Mouse (Mus musculus) heart, embryonic 11.5 days (tissue): ENCODE results near the gene Ilkap. TPM values are rescaled to one million over a fixed set of nuclear protein-coding genes. Genes with fewer than 3 reads are reported as not detected.

Experiments
- ATAC-seq: fragments of 200-750 bp; cut with Nextera tagmentation; replicated peaks from 2 replicates; pipeline ENCODE4 v1.8.0; 2017; ENCODE audit warnings: moderate library complexity; ENCODE audit not compliant: insufficient number of reproducible peaks, low FRiP score, low TSS enrichment
- H3K27ac ChIP-seq: fragments of 300-500 bp; sonication (generic); 2 replicates; pipeline ENCODE4 v1.5.1; 2014; ENCODE audit warnings: mild to moderate bottlenecking, low read depth, low read length
- H3K27me3 ChIP-seq: fragments of 300-500 bp; sonication (generic); 2 replicates; pipeline ENCODE4 v1.6.1; 2014; ENCODE audit warnings: mild to moderate bottlenecking, low read length, mixed read lengths; ENCODE audit not compliant: control insufficient read depth, insufficient read depth
- H3K36me3 ChIP-seq: fragments of 300-500 bp; sonication (generic); 2 replicates; pipeline ENCODE4 v1.6.1; 2014; ENCODE audit warnings: mild to moderate bottlenecking, low read length, moderate library complexity, mixed read lengths; ENCODE audit not compliant: control insufficient read depth, insufficient read depth
- H3K4me1 ChIP-seq: fragments of 300-500 bp; sonication (generic); 2 replicates; pipeline ENCODE4 v1.6.1; 2014; ENCODE audit warnings: low read length; ENCODE audit not compliant: control insufficient read depth, insufficient read depth
- H3K4me2 ChIP-seq: fragments of 300-500 bp; sonication (generic); 2 replicates; pipeline ENCODE4 v1.6.1; 2014; ENCODE audit warnings: mild to moderate bottlenecking, moderate library complexity
- H3K4me3 ChIP-seq: fragments of 300-500 bp; sonication (generic); 2 replicates; pipeline ENCODE4 v1.5.1; 2014; ENCODE audit warnings: low read depth, low read length
- H3K9ac ChIP-seq: fragments of 300-500 bp; sonication (generic); 2 replicates; pipeline ENCODE4 v1.6.1; 2014; ENCODE audit warnings: mild to moderate bottlenecking, low read depth, low read length, moderate library complexity
- H3K9me3 ChIP-seq: fragments of 300-500 bp; sonication (generic); replicated peaks from 2 replicates; pipeline ENCODE4 v1.6.1; 2016; ENCODE audit warnings: low read length; ENCODE audit not compliant: control insufficient read depth
- WGBS: fragments of 180-500 bp; shearing (Covaris S2); extraction: QIAGEN DNeasy Blood & Tissue Kit; methylation state at CpG from one replicate; pipeline ENCODE4 v1.1.7; 2014; ENCODE audit not compliant: insufficient replicate concordance; 5-methylcytosine and 5-hydroxymethylcytosine counted together
- polyA plus RNA-seq: library from polyadenylated mRNA; unstranded; fragments of >200 nt; fragmentation: Nextera tagmentation; extraction: Ambion mirVana; gene quantifications from 2 replicates; pipeline ENCODE4 v1.2.1, GENCODE M21; 2014

The Ilkap gene
- polyA plus RNA-seq = 110 and 122 TPM in 2 replicates

DNA sequence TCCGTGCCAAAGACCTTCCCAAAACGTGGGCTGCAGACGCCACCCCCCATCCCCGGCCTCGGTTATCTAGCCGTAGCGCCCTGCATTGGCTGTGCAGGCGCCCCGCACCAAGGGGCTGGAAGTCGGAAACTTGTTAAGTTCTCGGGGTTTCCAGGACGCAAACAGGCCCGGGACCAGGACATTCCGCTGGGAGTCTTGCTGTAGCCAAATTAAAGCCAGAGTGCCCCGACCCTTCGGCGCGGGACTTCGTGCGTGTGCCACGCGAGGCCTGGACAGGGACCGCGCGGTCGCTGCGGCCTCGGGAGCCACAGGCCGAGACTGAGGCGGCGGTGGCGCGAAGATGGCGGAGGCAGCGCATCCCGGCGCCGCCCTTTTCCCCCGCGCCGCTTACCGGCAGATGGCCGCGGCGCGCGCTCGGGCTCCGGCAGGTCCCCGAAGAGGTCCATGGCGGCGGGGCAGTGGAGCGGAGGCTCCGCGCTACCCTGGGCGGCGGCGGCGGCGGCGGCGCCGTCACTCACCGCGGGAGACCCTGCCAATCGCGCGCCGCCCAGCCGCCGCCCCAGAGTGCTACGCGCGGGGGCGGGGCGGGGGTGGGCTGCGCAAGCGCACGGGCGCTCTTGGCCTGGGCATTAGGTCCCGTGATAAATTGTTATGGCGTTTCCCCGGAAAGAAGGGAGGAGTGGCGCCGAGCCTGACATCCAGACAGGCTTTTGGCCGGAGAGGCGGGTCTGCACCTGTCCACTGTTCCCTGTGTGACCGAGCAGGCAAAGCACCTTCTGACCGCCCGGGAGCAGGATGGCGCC, at the start of gene Ilkap:
TSS of gene Ilkap (minus strand) at position 556 of the 803 bp plus-strand sequence.
- ATAC-seq = peak; percentile 97
- Histone ChIP-seq H3K27me3 (peaks cover 4% of the 10 kb centered on the region), H3K36me3 (peaks cover 2% of the 10 kb centered on the region; the same call in 1 of the 2 replicates), H3K27ac (peak within 1 kb of the TSS; percentile 82), H3K4me2 (peak within 1 kb of the TSS; percentile 95), H3K4me1 (peaks cover 11% of the 10 kb centered on the region), H3K9me3 (no peaks in the 10 kb centered on the region), H3K9ac (peak within 1 kb of the TSS; percentile 95), H3K4me3 (peak within 1 kb of the TSS; percentile 93)
- WGBS = under 1% methylated on average over 80 of the region's 91 CpGs

DNA sequence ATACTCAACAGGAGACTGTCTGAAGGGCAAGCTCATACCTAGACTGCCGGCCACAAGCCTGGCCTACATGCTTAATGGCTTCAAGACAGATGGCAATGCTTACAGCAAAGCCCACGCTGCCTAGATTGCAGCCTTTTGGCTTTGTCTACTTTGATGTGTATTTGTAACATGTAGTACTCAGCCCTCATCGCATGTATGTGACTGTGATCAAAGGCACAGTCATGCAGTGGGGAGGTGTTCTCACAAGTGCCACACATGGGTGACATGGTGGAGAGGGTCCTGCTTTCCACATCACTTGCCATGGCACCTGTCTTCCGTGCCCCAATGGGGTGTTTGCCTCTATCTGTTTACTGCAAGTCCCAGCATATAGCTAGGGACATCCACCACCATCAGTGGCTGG, 47.9 kb upstream of the Ilkap start:
- 86% methylated on average over 4 of the region's 4 CpGs for WGBS
- H3K4me1 ChIP-seq = peaks cover 32% of the 10 kb centered on the region
- H3K27me3 ChIP-seq = no peaks in the 10 kb centered on the region
- H3K27ac ChIP-seq = no peak overlapping the region
- H3K4me3 ChIP-seq = no peak overlapping the region
- peaks cover 3% of the 10 kb centered on the region; the same call in 1 of the 2 replicates for H3K9me3 ChIP-seq
- no peak overlapping the region for H3K4me2 ChIP-seq
- ATAC-seq = no peak
- H3K9ac ChIP-seq = no peak overlapping the region
- peaks cover 9% of the 10 kb centered on the region for H3K36me3 ChIP-seq

DNA sequence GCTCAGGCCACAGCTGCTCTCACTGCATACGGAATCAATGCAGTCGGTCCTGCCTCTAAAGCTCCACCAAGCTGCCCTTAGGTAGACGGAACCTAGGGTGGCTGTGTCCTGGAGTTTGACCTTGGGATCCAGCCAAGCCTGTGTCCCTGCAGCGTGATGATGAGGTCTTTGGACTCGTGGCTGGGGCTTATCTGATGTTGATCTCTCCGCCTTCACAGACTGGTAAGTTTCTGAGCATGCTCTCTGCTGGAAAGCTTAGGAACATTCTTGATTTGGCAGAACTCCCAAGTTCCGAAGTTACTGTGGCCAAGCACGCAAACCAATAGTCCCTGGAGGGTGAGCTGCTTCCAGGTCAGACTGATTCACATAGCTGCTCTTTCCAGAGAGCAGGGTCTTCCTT, 47.4 kb upstream of the Ilkap start:
- Histone ChIP-seq H3K27me3 (no peaks in the 10 kb centered on the region), H3K4me1 (peaks cover 27% of the 10 kb centered on the region), H3K9ac (no peak overlapping the region), H3K4me2 (no peak overlapping the region), H3K9me3 (peaks cover 3% of the 10 kb centered on the region; the same call in 1 of the 2 replicates), H3K36me3 (peaks cover 9% of the 10 kb centered on the region), H3K27ac (no peak overlapping the region), H3K4me3 (no peak overlapping the region)
- no peak for ATAC-seq
- 68% methylated on average over 8 of the region's 8 CpGs for WGBS

DNA sequence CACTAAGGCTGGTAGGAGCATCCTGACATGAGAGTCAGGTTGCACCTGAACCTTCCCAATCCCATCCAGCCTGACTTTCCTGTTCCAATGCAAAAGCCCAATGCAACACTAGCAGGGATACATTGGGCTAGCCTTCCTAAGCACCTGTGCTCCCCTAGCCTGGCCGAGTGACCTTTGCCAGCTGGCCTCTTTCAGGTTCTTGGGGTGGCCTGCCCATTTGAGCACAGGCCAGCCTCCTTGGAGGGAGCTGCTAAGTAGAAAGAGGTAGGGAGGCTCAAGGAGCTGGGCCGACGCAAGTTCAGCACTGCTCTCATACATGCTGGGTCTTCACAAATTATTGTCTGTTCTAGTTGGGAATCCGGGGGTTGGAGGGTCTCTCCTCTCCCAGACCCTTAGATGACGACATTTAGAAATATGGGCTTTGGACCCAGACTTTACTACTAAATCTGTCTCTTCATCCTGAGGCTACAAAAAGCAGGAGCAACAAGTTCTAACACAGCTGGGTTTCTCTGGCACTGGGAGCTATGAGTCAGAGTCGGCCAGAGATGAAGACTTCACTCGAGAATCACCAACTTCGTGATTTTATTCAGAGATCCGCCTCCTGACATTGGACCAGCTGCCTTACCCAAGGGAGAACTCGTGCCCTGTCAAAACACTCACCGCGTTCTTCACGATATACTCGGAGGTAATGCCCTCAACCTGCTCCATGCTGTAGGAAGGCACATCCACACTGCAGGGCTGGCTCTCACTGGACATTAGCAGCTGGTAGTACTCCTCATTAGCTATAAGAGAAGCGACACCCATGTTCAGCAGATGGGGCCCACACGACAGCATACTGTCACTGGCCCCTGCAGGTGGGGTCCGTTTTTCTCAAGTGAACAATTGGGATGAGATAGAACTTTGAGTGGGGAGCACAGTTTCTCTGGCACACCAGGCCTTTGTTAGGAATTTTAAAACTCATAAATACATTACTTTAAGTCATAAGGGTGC, 46.5 kb upstream of the Ilkap start:
- WGBS = 86% methylated on average over 17 of the region's 17 CpGs
- peaks cover 9% of the 10 kb centered on the region for H3K36me3 ChIP-seq
- no peak overlapping the region for H3K4me2 ChIP-seq
- no peak for ATAC-seq
- no peak overlapping the region for H3K9ac ChIP-seq
- H3K27ac ChIP-seq = no peak overlapping the region
- H3K27me3 ChIP-seq = no peaks in the 10 kb centered on the region
- H3K4me1 ChIP-seq = peaks cover 19% of the 10 kb centered on the region
- H3K9me3 ChIP-seq = peaks cover 3% of the 10 kb centered on the region; the same call in 1 of the 2 replicates
- no peak overlapping the region for H3K4me3 ChIP-seq

DNA sequence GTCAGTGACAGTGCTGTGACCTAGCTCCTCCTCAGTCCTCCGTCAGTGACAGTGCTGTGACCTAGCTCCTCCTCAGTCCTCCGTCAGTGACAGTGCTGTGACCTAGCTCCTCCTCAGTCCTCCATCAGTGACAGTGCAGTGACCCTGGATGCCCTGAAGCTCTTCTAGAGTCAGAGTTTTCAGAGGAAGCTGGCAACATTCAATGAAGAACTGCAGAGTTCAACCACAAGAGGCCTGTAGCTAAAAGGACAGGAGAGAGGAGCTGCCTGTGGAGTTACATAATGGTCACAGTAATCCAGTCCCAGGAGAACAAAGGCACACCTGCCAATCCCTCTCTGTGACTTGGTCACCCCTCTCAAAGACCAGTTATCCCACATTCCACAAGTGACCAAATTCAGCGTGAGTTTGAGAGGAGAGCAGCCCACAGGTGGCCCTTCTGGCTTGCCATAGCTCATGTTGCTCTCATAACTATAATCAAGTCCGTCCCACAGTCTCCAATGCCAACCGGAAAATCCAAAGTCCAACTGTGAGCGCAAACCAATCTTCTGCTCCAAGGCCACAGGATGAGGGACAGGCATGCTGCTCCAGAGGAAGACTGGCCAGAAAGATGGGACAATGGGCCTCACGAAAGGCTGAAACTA, 43.9 kb upstream of the Ilkap start:
- no peak for ATAC-seq
- WGBS = 82% methylated on average over 6 of the region's 7 CpGs
- Histone ChIP-seq H3K36me3 (peaks cover 10% of the 10 kb centered on the region), H3K27ac (no peak overlapping the region), H3K9ac (no peak overlapping the region), H3K4me2 (no peak overlapping the region), H3K4me1 (peaks cover 4% of the 10 kb centered on the region), H3K9me3 (peaks cover 2% of the 10 kb centered on the region; the same call in 1 of the 2 replicates), H3K4me3 (no peak overlapping the region), H3K27me3 (no peaks in the 10 kb centered on the region)

DNA sequence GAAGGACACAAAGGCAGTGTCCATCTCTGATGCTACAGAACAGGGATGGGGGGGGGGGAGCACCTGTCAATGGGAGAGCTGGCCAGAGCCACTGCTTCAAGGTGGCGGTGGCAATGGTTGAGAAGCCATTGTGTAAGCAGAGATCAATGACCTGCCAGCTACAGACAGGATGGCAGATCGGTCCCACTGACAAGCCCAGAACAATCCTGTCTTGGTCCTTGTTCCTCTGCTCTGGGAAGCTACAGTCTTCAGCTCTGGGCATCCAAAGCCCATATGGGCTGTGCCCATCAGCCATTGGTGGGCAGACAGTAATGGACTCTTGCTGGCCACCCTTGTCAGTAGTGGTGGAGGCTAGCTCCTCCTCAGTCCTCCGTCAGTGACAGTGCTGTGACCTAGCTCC, 43.2 kb upstream of the Ilkap start:
- H3K27ac ChIP-seq = no peak overlapping the region
- H3K27me3 ChIP-seq = no peaks in the 10 kb centered on the region
- H3K9me3 ChIP-seq = no peaks in the 10 kb centered on the region
- ATAC-seq = no peak
- peaks cover 4% of the 10 kb centered on the region for H3K4me1 ChIP-seq
- peaks cover 6% of the 10 kb centered on the region for H3K36me3 ChIP-seq
- no peak overlapping the region for H3K4me2 ChIP-seq
- H3K4me3 ChIP-seq = no peak overlapping the region
- no peak overlapping the region for H3K9ac ChIP-seq
- 90% methylated on average over 3 of the region's 3 CpGs for WGBS

DNA sequence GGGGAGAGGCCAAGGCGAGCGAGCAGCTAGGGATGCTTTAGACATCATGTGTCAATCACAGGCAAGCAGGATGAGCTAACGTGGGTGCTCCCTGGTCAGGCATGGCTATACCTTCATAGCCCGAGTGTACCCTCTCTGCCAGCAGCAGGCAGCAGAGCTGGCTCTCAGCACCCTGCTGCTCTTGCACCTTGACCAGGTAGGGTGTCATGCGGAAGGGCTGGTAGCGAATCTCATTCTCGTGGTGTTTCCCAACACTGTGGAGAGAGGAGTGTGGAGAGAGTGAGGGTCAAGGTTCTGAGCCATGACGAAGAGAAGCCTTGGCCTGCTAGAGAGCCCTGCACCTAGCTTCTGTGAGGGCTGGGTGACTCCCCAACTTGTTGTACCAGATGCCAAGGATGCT, 41.2 kb upstream of the Ilkap start:
- Histone ChIP-seq H3K27me3 (no peaks in the 10 kb centered on the region), H3K4me1 (peaks cover 14% of the 10 kb centered on the region; the same call in 1 of the 2 replicates), H3K4me3 (no peak overlapping the region), H3K36me3 (peaks cover 3% of the 10 kb centered on the region; the same call in 1 of the 2 replicates), H3K9me3 (no peaks in the 10 kb centered on the region), H3K9ac (no peak overlapping the region), H3K4me2 (no peak overlapping the region), H3K27ac (no peak overlapping the region)
- WGBS = 80% methylated on average over 8 of the region's 8 CpGs
- no peak for ATAC-seq

DNA sequence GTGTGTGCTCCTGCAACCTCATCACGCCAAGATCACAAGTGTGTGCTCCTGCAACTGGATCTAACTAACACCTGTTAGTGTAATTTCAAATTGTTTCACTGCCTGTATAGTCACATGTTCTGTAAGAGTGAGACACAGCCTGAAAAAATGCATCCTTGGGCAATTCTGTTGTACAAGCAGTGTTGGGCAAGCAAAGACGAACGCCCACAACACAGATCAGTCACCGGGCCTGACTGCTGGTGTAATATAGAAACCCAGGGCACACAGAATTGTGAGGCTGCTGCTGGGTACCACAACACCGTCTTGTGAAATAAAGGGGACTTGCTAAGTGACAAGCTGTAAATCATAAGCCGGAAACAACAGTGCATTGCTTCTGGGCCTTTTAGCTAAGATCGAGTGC, 39.0 kb upstream of the Ilkap start:
- no peaks in the 10 kb centered on the region for H3K27me3 ChIP-seq
- no peaks in the 10 kb centered on the region for H3K9me3 ChIP-seq
- H3K9ac ChIP-seq = no peak overlapping the region
- H3K36me3 ChIP-seq = peaks cover 3% of the 10 kb centered on the region; the same call in 1 of the 2 replicates
- no peak overlapping the region for H3K4me3 ChIP-seq
- no peak overlapping the region for H3K27ac ChIP-seq
- H3K4me2 ChIP-seq = no peak overlapping the region
- ATAC-seq = no peak
- WGBS = 91% methylated on average over 7 of the region's 7 CpGs
- peaks cover 14% of the 10 kb centered on the region; the same call in 1 of the 2 replicates for H3K4me1 ChIP-seq
